Mouse (Mus musculus) liver, embryonic 16.5 days (tissue): ENCODE measurements around the gene Ctnna2. TPM values are rescaled to one million over a fixed set of nuclear protein-coding genes. Genes with fewer than 3 reads are reported as not detected.

Source experiments
- ATAC-seq: fragments of 200-750 bp; cut with Nextera tagmentation; 2 replicates; pipeline ENCODE4 v1.8.0; 2017; ENCODE audit warnings: low read depth, mild to moderate bottlenecking, moderate number of reproducible peaks, moderate library complexity
- H3K27ac ChIP-seq: fragments of 300-500 bp; sonication (generic); 2 replicates; pipeline ENCODE4 v1.5.1; 2014; ENCODE audit warnings: mild to moderate bottlenecking, low read length
- H3K27me3 ChIP-seq: fragments of 300-500 bp; sonication (generic); 2 replicates; pipeline ENCODE4 v1.6.1; 2014; ENCODE audit warnings: low read depth, low read length, mixed read lengths; ENCODE audit not compliant: control insufficient read depth, insufficient read depth
- H3K36me3 ChIP-seq: fragments of 300-500 bp; sonication (generic); 2 replicates; pipeline ENCODE4 v1.6.1; 2014; ENCODE audit warnings: mild to moderate bottlenecking; ENCODE audit not compliant: control insufficient read depth, insufficient read depth
- H3K4me1 ChIP-seq: fragments of 300-500 bp; sonication (generic); 2 replicates; pipeline ENCODE4 v1.6.1; 2014; ENCODE audit warnings: low read depth, low read length, mixed read lengths; ENCODE audit not compliant: control insufficient read depth
- H3K4me2 ChIP-seq: fragments of 300-500 bp; sonication (generic); 2 replicates; pipeline ENCODE4 v1.6.1; 2014; ENCODE audit warnings: low read depth, low read length, mixed read lengths
- H3K4me3 ChIP-seq: fragments of 300-500 bp; sonication (generic); 2 replicates; pipeline ENCODE4 v1.5.1; 2014; ENCODE audit warnings: low read depth, mild to moderate bottlenecking, low read length
- H3K9ac ChIP-seq: fragments of 300-500 bp; sonication (generic); 2 replicates; pipeline ENCODE4 v1.6.1; 2014; ENCODE audit warnings: low read depth, low read length
- H3K9me3 ChIP-seq: fragments of 300-500 bp; sonication (generic); replicated peaks from 2 replicates; pipeline ENCODE4 v1.6.1; 2016; ENCODE audit warnings: low read length; ENCODE audit not compliant: control insufficient read depth
- WGBS: fragments of 180-500 bp; shearing (Covaris S2); extraction: QIAGEN DNeasy Blood & Tissue Kit; methylation state at CpG from one replicate; pipeline ENCODE4 v1.1.7; 2014; ENCODE audit not compliant: insufficient replicate concordance; 5-methylcytosine and 5-hydroxymethylcytosine counted together
- polyA plus RNA-seq: library from polyadenylated mRNA; unstranded; fragments of >200 nt; fragmentation: Nextera tagmentation; extraction: Ambion mirVana; gene quantifications from 2 replicates; pipeline ENCODE4 v1.2.1, GENCODE M21; 2015

Gene Ctnna2
- polyA plus RNA-seq, 1 experiment from 2014 or later, result 0.12 TPM

DNA sequence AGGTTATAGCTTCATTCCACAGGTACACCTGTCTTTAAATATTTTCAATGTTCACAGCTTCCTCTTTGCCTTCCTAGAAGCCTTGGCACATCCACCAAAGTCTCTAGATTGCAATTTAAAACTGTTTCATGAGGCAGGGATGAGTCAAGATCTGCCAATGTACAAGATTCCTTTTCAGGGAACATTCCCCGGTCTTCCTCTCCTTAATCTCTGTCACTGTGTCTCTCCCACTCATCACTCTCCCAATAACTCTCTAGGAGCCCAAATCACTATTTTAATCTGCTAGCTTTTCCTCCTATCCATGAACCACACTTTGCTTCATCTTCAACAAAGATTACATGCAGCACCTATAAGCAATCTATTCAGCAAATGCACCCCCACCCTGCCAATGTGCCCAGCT is 532.6 kb downstream of the Ctnna2 start:
- no peaks in the 10 kb centered on the region for H3K9me3 ChIP-seq
- WGBS, result 82% methylated on average over 1 of the region's 1 CpGs
- no peak for ATAC-seq

DNA sequence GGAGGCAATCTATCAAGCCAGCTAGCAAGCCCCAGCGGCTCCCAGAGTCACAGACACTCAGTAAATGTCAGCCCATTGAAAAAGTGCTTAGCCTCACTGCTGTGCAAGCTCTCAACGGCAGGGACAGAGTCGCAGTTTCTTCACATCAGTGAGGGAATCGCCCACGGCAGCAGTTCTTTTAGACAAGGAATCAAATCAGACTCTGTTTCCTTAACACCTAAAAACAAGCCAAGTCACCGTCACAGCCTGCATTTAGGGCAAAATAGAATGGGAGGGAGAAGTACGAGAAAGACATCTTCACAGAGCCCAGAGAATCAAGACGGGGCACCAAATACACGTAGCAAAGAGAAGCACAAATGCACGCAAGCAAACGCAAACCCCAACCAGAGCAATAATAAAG is 535.6 kb downstream of the Ctnna2 start:
- no peak overlapping the region for H3K9ac ChIP-seq
- H3K4me2 ChIP-seq, result no peak overlapping the region
- H3K9me3 ChIP-seq, result no peaks in the 10 kb centered on the region
- no peak for ATAC-seq
- no peak overlapping the region for H3K4me3 ChIP-seq
- H3K36me3 ChIP-seq, result no peaks in the 10 kb centered on the region
- no peaks in the 10 kb centered on the region for H3K4me1 ChIP-seq
- no peaks in the 10 kb centered on the region for H3K27me3 ChIP-seq
- WGBS, result 69% methylated on average over 11 of the region's 11 CpGs
- H3K27ac ChIP-seq, result no peak overlapping the region

More for the DNA sequence above, 532.6 kb downstream of the Ctnna2 start:
- H3K27ac ChIP-seq, result no peak overlapping the region
- H3K4me3 ChIP-seq, result no peak overlapping the region
- H3K4me1 ChIP-seq, result no peaks in the 10 kb centered on the region
- H3K27me3 ChIP-seq, result no peaks in the 10 kb centered on the region
- H3K36me3 ChIP-seq, result no peaks in the 10 kb centered on the region
- H3K9ac ChIP-seq, result no peak overlapping the region
- no peak overlapping the region for H3K4me2 ChIP-seq

DNA sequence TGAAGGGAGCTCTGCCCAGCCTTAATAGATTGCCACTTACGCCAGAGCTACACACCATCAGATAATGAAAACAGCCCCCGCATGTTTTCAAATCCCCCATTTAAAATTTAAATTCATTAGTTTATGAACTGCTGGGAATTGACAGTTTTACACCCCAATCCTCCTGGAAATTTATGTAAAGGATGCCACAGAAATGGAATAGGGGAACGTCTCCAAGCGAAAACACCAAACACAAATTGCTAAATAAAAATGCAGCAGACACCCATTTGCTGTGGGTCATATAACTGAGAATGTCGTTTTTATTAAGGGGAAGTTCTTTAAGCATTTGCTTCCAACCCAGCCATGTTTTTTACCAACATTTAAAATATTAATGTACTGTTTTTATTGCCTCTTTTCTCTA is 538.4 kb downstream of the Ctnna2 start:
- Histone ChIP-seq H3K9ac (no peak overlapping the region), H3K4me1 (no peaks in the 10 kb centered on the region), H3K36me3 (no peaks in the 10 kb centered on the region), H3K4me3 (no peak overlapping the region), H3K27ac (no peak overlapping the region), H3K27me3 (no peaks in the 10 kb centered on the region), H3K9me3 (no peaks in the 10 kb centered on the region), H3K4me2 (no peak overlapping the region)
- ATAC-seq, result no peak
- WGBS, result 61% methylated on average over 5 of the region's 5 CpGs

DNA sequence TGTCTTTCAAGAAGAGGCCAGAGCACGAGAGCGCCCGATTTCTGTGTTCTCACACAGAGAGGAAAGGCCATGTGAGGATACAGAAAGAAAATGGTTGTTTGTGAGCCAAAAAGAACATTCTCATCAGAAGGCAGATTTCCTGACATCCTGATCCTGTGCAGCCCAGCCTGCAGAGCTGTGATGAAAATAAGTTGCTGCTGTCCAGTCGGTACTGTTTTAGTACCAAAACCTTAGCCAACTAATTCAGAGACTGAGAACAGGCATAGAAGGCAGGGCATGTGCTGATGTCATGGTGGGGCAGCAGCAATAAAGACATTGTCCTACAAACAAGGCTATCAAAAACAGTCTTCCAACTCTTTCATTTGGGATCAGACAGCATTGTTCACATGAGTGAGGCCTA is 549.1 kb downstream of the Ctnna2 start:
- Histone ChIP-seq H3K4me2 (no peak overlapping the region), H3K9me3 (no peaks in the 10 kb centered on the region), H3K4me1 (no peaks in the 10 kb centered on the region), H3K27me3 (no peaks in the 10 kb centered on the region), H3K36me3 (no peaks in the 10 kb centered on the region), H3K27ac (no peak overlapping the region), H3K9ac (no peak overlapping the region), H3K4me3 (no peak overlapping the region)
- WGBS, result 75% methylated on average over 4 of the region's 4 CpGs
- no peak for ATAC-seq

DNA sequence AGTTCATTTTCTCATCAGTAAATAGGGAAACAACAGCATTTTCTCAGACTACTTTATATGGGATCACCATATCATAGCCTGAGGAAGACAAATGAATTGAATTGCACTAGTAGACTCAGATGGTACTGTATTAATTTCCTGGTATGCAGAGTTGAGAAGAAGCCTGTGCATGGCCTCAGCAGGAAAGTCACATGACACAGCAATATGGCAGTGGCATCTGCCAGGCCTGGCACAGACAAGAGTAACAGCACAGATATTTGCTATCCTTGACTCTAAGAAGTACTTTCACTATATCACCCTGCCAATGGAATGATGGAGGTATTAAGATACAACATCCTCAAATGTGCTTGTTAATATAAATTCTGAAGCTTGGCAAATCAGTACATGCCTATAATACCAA is 553.8 kb downstream of the Ctnna2 start:
- no peak overlapping the region for H3K27ac ChIP-seq
- H3K4me1 ChIP-seq, result no peaks in the 10 kb centered on the region
- no peaks in the 10 kb centered on the region for H3K27me3 ChIP-seq
- H3K9me3 ChIP-seq, result no peaks in the 10 kb centered on the region
- no peak overlapping the region for H3K4me3 ChIP-seq
- no peak overlapping the region for H3K9ac ChIP-seq
- no peak for ATAC-seq
- no peaks in the 10 kb centered on the region for H3K36me3 ChIP-seq
- H3K4me2 ChIP-seq, result no peak overlapping the region

DNA sequence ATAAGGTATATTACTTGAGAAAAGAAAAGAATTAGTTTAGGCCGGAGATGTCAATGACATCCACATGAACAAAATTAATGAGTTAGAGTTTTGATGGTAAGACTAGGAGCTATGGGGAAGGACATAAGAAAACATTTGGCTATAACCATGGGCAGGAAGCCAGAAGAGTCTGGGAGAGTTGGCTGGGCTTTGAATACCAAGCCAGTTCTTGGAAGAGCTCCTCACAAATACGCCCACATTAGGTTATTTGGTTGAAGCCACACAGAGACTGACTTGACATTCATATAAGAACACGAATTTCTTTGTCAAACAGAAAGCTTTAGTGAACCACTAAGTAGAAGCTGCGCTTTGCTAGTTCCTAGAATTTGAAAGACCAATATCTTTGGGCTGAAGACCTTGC is 554.7 kb downstream of the Ctnna2 start:
- no peaks in the 10 kb centered on the region for H3K4me1 ChIP-seq
- H3K4me3 ChIP-seq, result no peak overlapping the region
- H3K9ac ChIP-seq, result no peak overlapping the region
- no peak for ATAC-seq
- WGBS, result 53% methylated on average over 4 of the region's 4 CpGs
- H3K27me3 ChIP-seq, result no peaks in the 10 kb centered on the region
- no peak overlapping the region for H3K27ac ChIP-seq
- no peaks in the 10 kb centered on the region for H3K36me3 ChIP-seq
- H3K9me3 ChIP-seq, result no peaks in the 10 kb centered on the region
- H3K4me2 ChIP-seq, result no peak overlapping the region

DNA sequence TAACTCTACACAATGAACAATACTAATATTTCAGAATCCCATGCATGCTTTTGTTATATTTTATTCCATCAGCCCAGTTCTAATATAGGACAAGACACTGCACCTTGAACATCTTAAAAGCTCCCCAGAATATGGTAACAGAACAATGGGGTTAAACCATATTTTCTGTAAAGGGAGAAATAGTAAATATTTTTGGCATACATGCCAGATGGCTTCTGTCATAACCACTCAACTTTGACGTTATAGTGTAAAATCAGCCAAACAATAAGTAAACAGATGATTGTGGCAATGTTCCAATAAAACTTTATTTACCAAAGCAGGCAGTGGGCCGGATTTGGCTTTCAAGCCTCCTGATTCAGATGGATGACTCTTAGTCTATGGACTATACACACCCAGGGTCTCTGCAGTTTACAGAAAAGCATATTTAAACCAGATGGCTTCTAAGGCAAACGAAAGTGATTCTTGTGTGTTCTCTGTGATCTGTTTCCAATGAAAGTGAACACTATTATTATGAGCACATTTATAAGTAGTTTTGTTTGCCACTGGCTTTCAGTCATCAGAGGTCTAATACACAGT is 557.8 kb downstream of the Ctnna2 start:
- Histone ChIP-seq H3K9me3 (no peaks in the 10 kb centered on the region), H3K36me3 (no peaks in the 10 kb centered on the region), H3K27ac (no peak overlapping the region), H3K9ac (no peak overlapping the region), H3K27me3 (no peaks in the 10 kb centered on the region), H3K4me1 (no peaks in the 10 kb centered on the region), H3K4me2 (no peak overlapping the region), H3K4me3 (no peak overlapping the region)
- no peak for ATAC-seq
- 44% methylated on average over 3 of the region's 3 CpGs for WGBS

DNA sequence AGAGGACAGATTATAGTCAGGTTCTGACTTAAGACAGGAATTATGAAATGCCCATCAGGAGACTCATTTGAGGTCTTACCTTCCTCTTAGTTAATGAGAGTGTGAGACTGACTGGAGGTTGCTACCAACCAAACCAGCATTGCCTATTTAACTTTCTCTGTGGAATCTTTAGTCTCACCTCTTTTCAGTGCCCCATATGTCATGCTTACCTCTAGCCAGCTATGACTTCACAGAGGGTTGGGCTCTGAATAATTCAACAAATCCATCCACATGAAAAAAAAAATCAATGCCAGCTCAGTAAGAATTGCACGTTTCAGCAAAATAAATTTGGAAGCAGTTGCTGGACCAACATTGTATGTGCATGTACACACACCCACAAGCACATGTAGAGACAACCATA is 562.5 kb downstream of the Ctnna2 start:
- no peak overlapping the region for H3K4me3 ChIP-seq
- H3K36me3 ChIP-seq, result no peaks in the 10 kb centered on the region
- ATAC-seq, result no peak
- 56% methylated on average over 1 of the region's 1 CpGs for WGBS
- no peak overlapping the region for H3K9ac ChIP-seq
- no peaks in the 10 kb centered on the region for H3K4me1 ChIP-seq
- H3K27ac ChIP-seq, result no peak overlapping the region
- H3K9me3 ChIP-seq, result no peaks in the 10 kb centered on the region
- no peaks in the 10 kb centered on the region for H3K27me3 ChIP-seq
- H3K4me2 ChIP-seq, result no peak overlapping the region

DNA sequence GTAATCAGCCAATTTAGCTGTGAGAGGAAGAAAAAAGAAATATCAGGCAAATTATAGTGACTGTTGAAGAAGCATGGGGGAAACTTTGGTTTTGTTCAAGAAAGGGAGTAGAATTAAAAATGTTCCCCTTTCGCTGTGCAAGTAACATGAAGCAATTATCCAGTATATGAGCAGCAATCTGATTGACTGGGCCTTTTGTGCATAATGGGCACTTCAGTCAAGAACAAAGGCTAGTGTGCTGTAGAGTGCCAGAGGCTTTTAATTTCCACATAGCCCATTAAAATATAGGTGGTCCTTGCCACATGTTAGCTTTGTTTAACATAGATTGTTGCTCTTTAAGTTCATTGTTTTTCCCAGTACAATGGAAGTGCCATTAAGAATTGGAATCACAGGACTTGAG is 566.0 kb downstream of the Ctnna2 start:
- H3K36me3 ChIP-seq, result no peaks in the 10 kb centered on the region
- H3K27ac ChIP-seq, result no peak overlapping the region
- H3K27me3 ChIP-seq, result no peaks in the 10 kb centered on the region
- no peak overlapping the region for H3K4me2 ChIP-seq
- H3K9me3 ChIP-seq, result no peaks in the 10 kb centered on the region
- no peaks in the 10 kb centered on the region for H3K4me1 ChIP-seq
- no peak for ATAC-seq
- no peak overlapping the region for H3K9ac ChIP-seq
- WGBS, result 72% methylated on average over 1 of the region's 1 CpGs
- no peak overlapping the region for H3K4me3 ChIP-seq
